Mouse (Mus musculus): ENCODE measurements around the gene Ephb2. TPM values are rescaled to one million over a fixed set of nuclear protein-coding genes. Genes with fewer than 3 reads are reported as not detected.

Gene Ephb2
- not detected in 2 replicates for total RNA-seq (2017)

GRCm38 (mm10) chr4:136835621-136836386 is at the start of gene Ephb2:
TSS of gene Ephb2 (minus strand) at chr4:136835988.
- no peak for ATAC-seq (ENCODE audit: extremely low read depth, insufficient number of reproducible peaks, low FRiP score, poor library complexity, severe bottlenecking)

GRCm38 (mm10) chr4:136878601-136879000 is 42.8 kb upstream of the Ephb2 start:
- ATAC-seq (ENCODE audit: extremely low read depth, insufficient number of reproducible peaks, low FRiP score, poor library complexity, severe bottlenecking) = no peak

GRCm38 (mm10) chr4:136878171-136878570 is 42.4 kb upstream of the Ephb2 start:
- ATAC-seq (ENCODE audit: extremely low read depth, insufficient number of reproducible peaks, low FRiP score, poor library complexity, severe bottlenecking) = no peak

GRCm38 (mm10) chr4:136876971-136877370 is 41.2 kb upstream of the Ephb2 start:
- ATAC-seq (ENCODE audit: extremely low read depth, insufficient number of reproducible peaks, low FRiP score, poor library complexity, severe bottlenecking) = no peak

GRCm38 (mm10) chr4:136875012-136875411 is 39.2 kb upstream of the Ephb2 start:
- ATAC-seq (ENCODE audit: extremely low read depth, insufficient number of reproducible peaks, low FRiP score, poor library complexity, severe bottlenecking) = no peak

GRCm38 (mm10) chr4:136868371-136868770 is 32.6 kb upstream of the Ephb2 start:
- ATAC-seq (ENCODE audit: extremely low read depth, insufficient number of reproducible peaks, low FRiP score, poor library complexity, severe bottlenecking) = no peak

- ATAC-seq (ENCODE audit: extremely low read depth, insufficient number of reproducible peaks, low FRiP score, poor library complexity, severe bottlenecking) = no peak
Measured at GRCm38 (mm10) chr4:136867690-136868345, 32.0 kb upstream of the Ephb2 start.

- ATAC-seq (ENCODE audit: extremely low read depth, insufficient number of reproducible peaks, low FRiP score, poor library complexity, severe bottlenecking) = no peak
Measured at GRCm38 (mm10) chr4:136865531-136865930, 29.7 kb upstream of the Ephb2 start.

- no peak for ATAC-seq (ENCODE audit: extremely low read depth, insufficient number of reproducible peaks, low FRiP score, poor library complexity, severe bottlenecking)
Measured at GRCm38 (mm10) chr4:136864751-136865470, 29.1 kb upstream of the Ephb2 start.

GRCm38 (mm10) chr4:136863517-136863916 is 27.7 kb upstream of the Ephb2 start:
- ATAC-seq (ENCODE audit: extremely low read depth, insufficient number of reproducible peaks, low FRiP score, poor library complexity, severe bottlenecking) = no peak

- no peak for ATAC-seq (ENCODE audit: extremely low read depth, insufficient number of reproducible peaks, low FRiP score, poor library complexity, severe bottlenecking)
Measured at GRCm38 (mm10) chr4:136862411-136862810, 26.6 kb upstream of the Ephb2 start.

GRCm38 (mm10) chr4:136861806-136862205 is 26.0 kb upstream of the Ephb2 start:
- no peak for ATAC-seq (ENCODE audit: extremely low read depth, insufficient number of reproducible peaks, low FRiP score, poor library complexity, severe bottlenecking)

GRCm38 (mm10) chr4:136860022-136860421 is 24.2 kb upstream of the Ephb2 start:
- no peak for ATAC-seq (ENCODE audit: extremely low read depth, insufficient number of reproducible peaks, low FRiP score, poor library complexity, severe bottlenecking)

GRCm38 (mm10) chr4:136855081-136855480 is 19.3 kb upstream of the Ephb2 start:
- ATAC-seq (ENCODE audit: extremely low read depth, insufficient number of reproducible peaks, low FRiP score, poor library complexity, severe bottlenecking) = no peak

- no peak for ATAC-seq (ENCODE audit: extremely low read depth, insufficient number of reproducible peaks, low FRiP score, poor library complexity, severe bottlenecking)
Measured at GRCm38 (mm10) chr4:136852989-136853388, 17.2 kb upstream of the Ephb2 start.

- ATAC-seq (ENCODE audit: extremely low read depth, insufficient number of reproducible peaks, low FRiP score, poor library complexity, severe bottlenecking) = no peak
Measured at GRCm38 (mm10) chr4:136852119-136852518, 16.3 kb upstream of the Ephb2 start.

GRCm38 (mm10) chr4:136848565-136848964 is 12.8 kb upstream of the Ephb2 start:
- no peak for ATAC-seq (ENCODE audit: extremely low read depth, insufficient number of reproducible peaks, low FRiP score, poor library complexity, severe bottlenecking)

GRCm38 (mm10) chr4:136847166-136847565 is 11.4 kb upstream of the Ephb2 start:
- no peak for ATAC-seq (ENCODE audit: extremely low read depth, insufficient number of reproducible peaks, low FRiP score, poor library complexity, severe bottlenecking)

GRCm38 (mm10) chr4:136842802-136843201 is 7.0 kb upstream of the Ephb2 start:
- ATAC-seq (ENCODE audit: extremely low read depth, insufficient number of reproducible peaks, low FRiP score, poor library complexity, severe bottlenecking) = no peak

- ATAC-seq (ENCODE audit: extremely low read depth, insufficient number of reproducible peaks, low FRiP score, poor library complexity, severe bottlenecking) = no peak
Measured at GRCm38 (mm10) chr4:136842033-136842432, 6.2 kb upstream of the Ephb2 start.

All from neutrophil, adult 5-6 weeks (primary cell).